Mouse (Mus musculus) cortical plate, adult 2 months (tissue): Measurements from ENCODE around the gene Cby3.

Source experiments
- CTCF ChIP-seq: fragments of 200-500 bp; IDR thresholded peaks from 2 replicates; pipeline ENCODE4 v1.5.1; 2011; ENCODE audit warnings: mild to moderate bottlenecking, control low read depth, low read length; ENCODE audit not compliant: insufficient read depth; ENCODE audit errors: extremely low read depth
- POLR2A ChIP-seq: fragments of 200-500 bp; IDR thresholded peaks from 2 replicates; pipeline ENCODE4 v1.6.1; 2011; ENCODE audit warnings: mild to moderate bottlenecking, low read length, control low read depth; ENCODE audit not compliant: insufficient read depth; ENCODE audit errors: extremely low read depth

DNA sequence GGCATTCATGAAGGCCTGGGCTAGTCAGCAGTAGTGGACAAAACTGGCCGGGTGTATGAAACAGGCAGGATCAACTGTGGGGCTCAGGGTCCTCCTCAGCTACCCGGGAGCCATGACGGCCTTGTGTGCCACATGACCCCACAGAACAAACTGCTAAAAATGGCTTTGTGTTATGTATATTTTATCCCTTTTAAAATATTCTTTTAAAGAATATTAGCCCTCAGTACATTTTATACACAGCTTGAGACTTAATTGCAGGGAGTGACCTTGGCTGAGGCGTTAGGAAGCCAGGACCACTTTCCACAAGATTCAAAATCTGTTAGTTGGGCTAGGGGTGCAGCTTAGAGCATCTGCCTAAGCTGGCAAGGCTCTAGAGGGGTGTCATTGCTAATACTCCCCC, 16.7 kb downstream of the Cby3 start:
- TF ChIP-seq POLR2A (no peak), CTCF (no peak)
